Mouse (Mus musculus) limb, embryonic 14.5 days (tissue): Measurements from ENCODE around the gene Dgcr2. TPM values are rescaled to one million over a fixed set of nuclear protein-coding genes. Genes with fewer than 3 reads are reported as not detected.

Experiments used
- ATAC-seq: fragments of 200-750 bp; cut with Nextera tagmentation; 2 replicates; pipeline ENCODE4 v1.8.0; 2017; ENCODE audit warnings: low read depth, moderate number of reproducible peaks, moderate TSS enrichment; ENCODE audit not compliant: low FRiP score
- DNase-seq: peaks from one replicate; pipeline ENCODE4 v3.0.0-alpha.2; 2015; ENCODE audit warnings: low spot score
- H3K27ac ChIP-seq: fragments of 300-500 bp; sonication (generic); replicated peaks from 2 replicates; pipeline ENCODE4 v1.5.1; 2014; ENCODE audit warnings: low read depth, mild to moderate bottlenecking, low read length, moderate library complexity, mixed read lengths
- H3K27me3 ChIP-seq: fragments of 300-500 bp; sonication (generic); 2 replicates; pipeline ENCODE4 v1.6.1; 2014; ENCODE audit warnings: low read length, mixed read lengths; ENCODE audit not compliant: control insufficient read depth, insufficient read depth
- H3K36me3 ChIP-seq: fragments of 300-500 bp; sonication (generic); 2 replicates; pipeline ENCODE4 v1.6.1; 2014; ENCODE audit warnings: mild to moderate bottlenecking, low read length, moderate library complexity, mixed read lengths; ENCODE audit not compliant: control insufficient read depth, insufficient read depth
- H3K4me1 ChIP-seq: fragments of 300-500 bp; sonication (generic); 2 replicates; pipeline ENCODE4 v1.6.1; 2014; ENCODE audit warnings: antibody characterized with exemption, low read length, mixed read lengths; ENCODE audit not compliant: control insufficient read depth, insufficient read depth
- H3K4me2 ChIP-seq: fragments of 300-500 bp; sonication (generic); replicated peaks from 2 replicates; pipeline ENCODE4 v1.6.1; 2014; ENCODE audit warnings: low read depth, mild to moderate bottlenecking, low read length, moderate library complexity; ENCODE audit not compliant: severe bottlenecking
- H3K4me3 ChIP-seq: fragments of 300-500 bp; sonication (generic); replicated peaks from 2 replicates; pipeline ENCODE4 v1.5.1; 2014; ENCODE audit warnings: low read length
- H3K9ac ChIP-seq: fragments of 300-500 bp; sonication (generic); 2 replicates; pipeline ENCODE4 v1.6.1; 2014; ENCODE audit warnings: mild to moderate bottlenecking, low read depth, low read length, moderate library complexity; ENCODE audit not compliant: severe bottlenecking
- H3K9me3 ChIP-seq: fragments of 300-500 bp; sonication (generic); 2 replicates; pipeline ENCODE4 v1.6.1; 2016; ENCODE audit warnings: low read length; ENCODE audit not compliant: control insufficient read depth
- POLR2A ChIP-seq: fragments of 200-500 bp; IDR thresholded peaks from 2 replicates; pipeline ENCODE4 v1.8.0; 2012; ENCODE audit warnings: inconsistent platforms, mild to moderate bottlenecking, moderate library complexity, borderline replicate concordance; ENCODE audit not compliant: insufficient read depth, insufficient read length; ENCODE audit errors: extremely low read depth
- whole genome bisulfite sequencing: fragments of 180-500 bp; shearing (Covaris S2); extraction: QIAGEN DNeasy Blood & Tissue Kit; methylation state at CpG from one replicate; pipeline ENCODE4 v1.1.7; 2014; 5-methylcytosine and 5-hydroxymethylcytosine counted together
- polyA plus RNA-seq, 2 experiments: library from polyadenylated mRNA; depleted of rRNA in 1 of 2; stranded (reverse) in 1 of 2; unstranded in 1 of 2; fragments of >200 nt; fragmentation: Nextera tagmentation in 1 of 2; extraction: Ambion mirVana in 1 of 2; gene quantifications; 2 replicates each; pipeline versions ENCODE4 v1.2.1 to v1.2.3; 2012 to 2014

Dgcr2 gene
- polyA plus RNA-seq, 2 experiments = 90.2 to 116 TPM

GRCm38 (mm10) chr16:17890342-17890727, 8.0 kb downstream of the Dgcr2 start:
- H3K4me2 ChIP-seq = peak overlapping the region; percentile 83
- DNase-seq = no peak
- TF ChIP-seq POLR2A = no peak
- peak overlapping the region; percentile 99 for H3K9ac ChIP-seq
- 0 out of 2 replicates have a peak, but pooled peaks cover 4% of the 10 kb centered on the region for H3K36me3 ChIP-seq
- H3K4me3 ChIP-seq = peak overlapping the region; percentile 98
- no peak overlapping the region for H3K27ac ChIP-seq
- no peaks in the 10 kb centered on the region for H3K9me3 ChIP-seq
- WGBS = 41% methylated on average over 2 of the region's 2 CpGs
- ATAC-seq = no peak
- peaks cover 17% of the 10 kb centered on the region for H3K4me1 ChIP-seq
- no peaks in the 10 kb centered on the region for H3K27me3 ChIP-seq

DNA sequence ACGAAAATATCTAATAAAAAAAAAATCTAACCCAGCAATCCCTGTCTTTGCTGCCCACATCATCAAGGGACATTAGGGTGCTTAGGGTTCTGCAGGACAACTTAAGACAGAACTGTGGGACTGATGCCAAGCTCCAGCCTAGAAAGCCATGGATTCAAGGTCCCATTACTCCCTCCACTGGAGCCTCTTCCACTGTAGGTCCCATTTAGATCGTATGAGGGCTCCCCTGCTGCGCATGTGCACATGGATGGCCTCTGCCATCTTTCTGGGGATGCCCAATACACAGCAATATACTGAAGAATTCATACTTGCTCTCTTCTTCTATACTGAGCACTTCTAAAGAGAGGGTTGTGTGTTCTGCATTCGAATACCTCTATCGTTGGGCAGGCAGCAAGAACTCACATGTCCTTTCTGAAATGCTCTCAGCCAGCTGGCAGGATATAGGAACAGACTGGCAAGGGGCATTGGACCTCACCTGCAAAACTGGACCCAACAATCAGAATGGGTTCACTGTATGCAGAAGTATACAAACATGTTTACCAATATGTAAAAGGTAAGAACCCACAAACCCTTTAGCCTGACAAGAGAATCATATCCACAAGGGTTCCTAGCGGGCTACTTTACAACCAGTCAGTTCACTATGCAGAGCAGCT, 8.5 kb downstream of the Dgcr2 start:
- H3K27ac ChIP-seq = no peak overlapping the region

GRCm38 (mm10) chr16:17884116-17884515, 14.2 kb downstream of the Dgcr2 start:
- Histone ChIP-seq H3K27me3 (no peaks in the 10 kb centered on the region), H3K9ac (no peak overlapping the region), H3K4me3 (no peak overlapping the region), H3K4me1 (no peaks in the 10 kb centered on the region), H3K4me2 (no peak overlapping the region), H3K9me3 (no peaks in the 10 kb centered on the region), H3K36me3 (peaks cover 17% of the 10 kb centered on the region; the same call in 1 of the 2 replicates), H3K27ac (no peak overlapping the region)
- no peak for DNase-seq
- 75% methylated on average over 6 of the region's 6 CpGs for WGBS
- TF ChIP-seq POLR2A = no peak
- ATAC-seq = no peak

More for the DNA sequence above, 8.5 kb downstream of the Dgcr2 start:
- 0 out of 2 replicates have a peak overlapping the region, but pooled peaks have one; percentile 99 for H3K9ac ChIP-seq
- 78% methylated on average over 6 of the region's 6 CpGs for WGBS
- peak overlapping the region; percentile 98 for H3K4me3 ChIP-seq
- peak overlapping the region; percentile 83 for H3K4me2 ChIP-seq
- ATAC-seq (no peak), DNase-seq (no peak)
- H3K9me3 ChIP-seq = no peaks in the 10 kb centered on the region
- H3K4me1 ChIP-seq = peaks cover 17% of the 10 kb centered on the region
- peaks cover 5% of the 10 kb centered on the region; the same call in 1 of the 2 replicates for H3K36me3 ChIP-seq
- TF ChIP-seq POLR2A = no peak
- no peaks in the 10 kb centered on the region for H3K27me3 ChIP-seq

DNA sequence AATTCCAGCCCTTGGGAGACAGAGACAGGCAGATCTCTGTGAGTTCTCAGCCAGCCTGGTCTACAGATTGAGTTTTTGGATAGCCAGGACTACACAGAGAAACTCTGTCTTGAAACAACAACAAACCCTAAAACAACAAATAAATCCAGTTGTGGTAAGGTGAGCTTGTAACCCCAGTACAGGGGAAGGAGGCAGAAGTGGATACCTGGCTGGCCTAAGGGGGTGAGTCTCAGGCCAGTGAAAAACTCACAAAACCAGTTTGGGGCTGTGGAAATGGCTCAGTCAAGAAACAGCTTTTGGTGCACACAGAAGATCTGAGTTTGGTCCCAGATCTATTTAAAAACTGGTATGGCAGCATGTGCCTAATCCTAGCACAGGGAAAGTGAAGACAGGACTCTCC, 16.2 kb downstream of the Dgcr2 start:
- H3K27ac ChIP-seq = no peak overlapping the region
- DNase-seq = no peak
- no peaks in the 10 kb centered on the region for H3K4me1 ChIP-seq
- no peaks in the 10 kb centered on the region for H3K9me3 ChIP-seq
- no peak for TF ChIP-seq POLR2A
- H3K4me2 ChIP-seq = no peak overlapping the region
- no peak for ATAC-seq
- no peak overlapping the region for H3K4me3 ChIP-seq
- peaks cover 21% of the 10 kb centered on the region; the same call in 1 of the 2 replicates for H3K36me3 ChIP-seq
- H3K27me3 ChIP-seq = no peaks in the 10 kb centered on the region
- H3K9ac ChIP-seq = no peak overlapping the region

DNA sequence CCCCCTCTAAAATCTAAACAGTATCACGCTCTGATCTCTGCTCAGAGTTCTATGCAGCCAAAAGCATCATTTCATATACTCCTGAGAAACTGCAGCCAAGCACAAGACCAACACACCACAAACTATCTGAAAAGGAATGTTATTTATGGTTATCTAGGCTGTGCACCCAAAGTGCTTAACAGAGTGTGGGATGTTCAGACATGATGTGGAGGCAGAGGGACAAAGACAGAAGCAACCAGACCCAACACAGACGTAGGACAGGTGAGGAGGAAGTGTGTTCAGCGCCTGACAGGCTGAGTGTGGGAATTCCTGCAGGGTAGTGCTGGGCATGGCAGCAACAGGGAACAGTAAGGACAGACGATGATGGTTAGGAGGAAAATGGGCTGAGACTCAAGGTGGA, 18.8 kb downstream of the Dgcr2 start:
- no peak overlapping the region for H3K27ac ChIP-seq
- no peaks in the 10 kb centered on the region for H3K4me1 ChIP-seq
- ATAC-seq (no peak), DNase-seq (no peak)
- no peaks in the 10 kb centered on the region for H3K27me3 ChIP-seq
- no peaks in the 10 kb centered on the region for H3K9me3 ChIP-seq
- peaks cover 20% of the 10 kb centered on the region; the same call in 1 of the 2 replicates for H3K36me3 ChIP-seq
- no peak for TF ChIP-seq POLR2A
- H3K4me3 ChIP-seq = no peak overlapping the region
- H3K4me2 ChIP-seq = no peak overlapping the region
- WGBS = 92% methylated on average over 4 of the region's 4 CpGs
- H3K9ac ChIP-seq = no peak overlapping the region
